Comparison of ENCODE assay signal across 26 mouse cellular contexts in genomic region chr5:30202221-30202620, GRCm38 (mm10). TPM values are rescaled to one million over a fixed set of nuclear protein-coding genes. Genes with fewer than 3 reads are reported as not detected.
DNase-seq lines count a peak whose midpoint lies in the region; ATAC-seq and TF ChIP-seq lines count a peak whose summit lies in the region.
"Had no signal": no experiment of that assay in that cellular context is flagged by ENCODE, and none has a peak within 500 bp of the region (broad histone marks: within the 10 kb centered on the region; RNA-seq: fewer than 3 reads in every experiment).

No protein-coding gene starts in this region.

- 76% methylated on average over 7 of the region's 7 CpGs for WGBS in heart, embryonic 16.5 days

- no peaks in the 10 kb centered on the region for H3K79me2 ChIP-seq in myocyte (ENCODE audit: control insufficient read depth, insufficient read depth)

- no peak overlapping the region for H3K4me3 ChIP-seq in heart, embryonic 16.5 days (ENCODE audit: low read length)
- no peak overlapping the region for H3K4me3 ChIP-seq in myocyte
- H3K4me3 ChIP-seq: embryonic facial prominence, embryonic 12.5 days; embryonic facial prominence, embryonic 15.5 days; forebrain, embryonic 12.5 days; heart, adult 2 months had no signal

- H3K4me1 ChIP-seq in heart, embryonic 16.5 days (ENCODE audit: control insufficient read depth, insufficient read depth, low read length) = 0 out of 2 replicates have a peak, but pooled peaks cover 2% of the 10 kb centered on the region
- H3K4me1 ChIP-seq: embryonic facial prominence, embryonic 12.5 days; embryonic facial prominence, embryonic 15.5 days; forebrain, embryonic 12.5 days had no signal

- no peaks in the 10 kb centered on the region for H3K27me3 ChIP-seq in heart, embryonic 16.5 days (ENCODE audit: control insufficient read depth, insufficient read depth, low read length)
- H3K27me3 ChIP-seq in myocyte (ENCODE audit: control insufficient read depth, insufficient read depth, insufficient read length) = no peaks in the 10 kb centered on the region
- H3K27me3 ChIP-seq: embryonic facial prominence, embryonic 12.5 days; embryonic facial prominence, embryonic 15.5 days; forebrain, embryonic 12.5 days had no signal

- H3ac ChIP-seq in myocyte (ENCODE audit: control insufficient read depth, insufficient read length) = no peak overlapping the region

- no peak for ATAC-seq in heart, embryonic 16.5 days (replicated peaks; ENCODE audit: extremely low read depth, insufficient read depth, low FRiP score)
- peak; percentile 38; the same call in 1 of the 2 replicates for ATAC-seq in granulocyte monocyte progenitor cell, adult 5-6 weeks (replicated peaks; ENCODE audit: poor library complexity, severe bottlenecking)
- ATAC-seq: activated CD4-positive, CD25-positive, alpha-beta regulatory T cell, adult 4 months; inflammation-experienced regulatory T-cells, adult 6 months; intestine, embryonic 16.5 days had no signal

- no peaks in the 10 kb centered on the region for H3K36me3 ChIP-seq in heart, embryonic 16.5 days (ENCODE audit: control insufficient read depth, insufficient read depth)
- H3K36me3 ChIP-seq in myocyte (ENCODE audit: control insufficient read depth, insufficient read depth) = no peaks in the 10 kb centered on the region
- H3K36me3 ChIP-seq: embryonic facial prominence, embryonic 12.5 days; embryonic facial prominence, embryonic 15.5 days; forebrain, embryonic 12.5 days had no signal

- TF ChIP-seq POLR2A in myocyte (IDR thresholded peaks at IDR 0.05; ENCODE audit: insufficient read length, low read depth) = no peak

- H3K27ac ChIP-seq in heart, embryonic 16.5 days (ENCODE audit: low read length) = peak overlapping the region; percentile 33; the same call in 1 of the 2 replicates
- H3K27ac ChIP-seq: embryonic facial prominence, embryonic 12.5 days; embryonic facial prominence, embryonic 15.5 days; forebrain, embryonic 12.5 days; heart, adult 2 months; hindbrain, embryonic 14.5 days; hindbrain, postnatal 0 days had no signal

- no peak overlapping the region for H3K4me2 ChIP-seq in heart, embryonic 16.5 days (ENCODE audit: low read depth, low read length)
- peak overlapping the region; percentile 3 for H3K4me2 ChIP-seq in myocyte (ENCODE audit: low read depth)
- H3K4me2 ChIP-seq: embryonic facial prominence, embryonic 12.5 days; embryonic facial prominence, embryonic 15.5 days; forebrain, embryonic 12.5 days; heart, embryonic 11.5 days; hindbrain, embryonic 14.5 days had no signal

- H3K9ac ChIP-seq in heart, embryonic 16.5 days (ENCODE audit: low read length) = no peak overlapping the region
- H3K9ac ChIP-seq: embryonic facial prominence, embryonic 12.5 days; embryonic facial prominence, embryonic 15.5 days; forebrain, embryonic 12.5 days; hindbrain, embryonic 14.5 days had no signal

- H3K9me3 ChIP-seq in heart, embryonic 16.5 days (replicated peaks; ENCODE audit: control insufficient read depth, low read length) = no peaks in the 10 kb centered on the region
- H3K9me3 ChIP-seq: embryonic facial prominence, embryonic 12.5 days; embryonic facial prominence, embryonic 15.5 days; forebrain, embryonic 12.5 days had no signal

- DNase-seq in heart, adult 8-10 months (ENCODE audit: low spot score) = no peak
- DNase-seq in A20 (ENCODE audit: low read depth, low spot score) = peak; percentile 61
- DNase-seq in MN1 (ENCODE audit: low spot score) = no peak
- DNase-seq in natural killer cell, adult 2 months (ENCODE audit: low spot score in 2 of 2) = no peak
- DNase-seq: cerebellum, adult 11 months; heart, adult 2 months had no signal

TF ChIP-seq in myocyte, 11 proteins besides CTCF, POLR2A, EP300 and RAD21:
- TF ChIP-seq MYOG (IDR thresholded peaks at IDR 0.05; ENCODE audit: control insufficient read depth in 1 of 3, insufficient read depth in 1 of 3, insufficient read length in 2 of 3, low read depth in 2 of 3) (no peak), TCF12 (IDR thresholded peaks at IDR 0.05; ENCODE audit: insufficient read depth, poor library complexity, severe bottlenecking) (no peak), SRF (IDR thresholded peaks at IDR 0.05; ENCODE audit: control insufficient read depth, insufficient read length, low read depth) (no peak), MAX (IDR thresholded peaks at IDR 0.05; ENCODE audit: low read depth) (no peak), MYOD1 (IDR thresholded peaks at IDR 0.05; ENCODE audit: control insufficient read depth in 1 of 3, insufficient read length in 2 of 3, low read depth in 2 of 3) (no peak), REST (IDR thresholded peaks at IDR 0.05; ENCODE audit: insufficient read depth, insufficient read length) (no peak), TCF3 (IDR thresholded peaks at IDR 0.05; ENCODE audit: insufficient read length, low read depth) (no peak), E2F4 (IDR thresholded peaks at IDR 0.05; ENCODE audit: insufficient read depth) (no peak), POLR2AphosphoS2 (IDR thresholded peaks at IDR 0.05; ENCODE audit: insufficient read length, low read depth) (no peak), CEBPB (IDR thresholded peaks at IDR 0.05; ENCODE audit: insufficient read depth, poor library complexity, severe bottlenecking) (no peak), USF1 (IDR thresholded peaks at IDR 0.05; ENCODE audit: low read depth) (no peak)

RNA-seq across cellular contexts. Expression of gene Adgrf3, which starts 3.3 kb away (rescaled TPM):
- 0.33 and 0.44 TPM in 2 replicates for polyA plus RNA-seq in heart, embryonic 16.5 days (2015; fragmentation: Nextera tagmentation; extraction: Ambion mirVana)
- total RNA-seq in heart, adult 8-10 months (2022) = under 1 TPM in 1 of 4 experiments, not detected in 3; 0.57 TPM
- total RNA-seq in granulocyte monocyte progenitor cell, adult 5-6 weeks (2014; fragmentation: Nextera tagmentation) = 0.30 TPM in 1 of 2 replicates, not detected in the other
- total RNA-seq in granulocyte monocyte progenitor cell, adult 5-6 weeks (2017) = not detected in 2 replicates
- 0.22 TPM for polyA plus RNA-seq in myocyte (2012; fragmentation: generic; extraction: Trizol)
- total RNA-seq: adrenal gland, adult 8-10 months; adrenal gland, postnatal 36 days; common myeloid progenitor, adult 5-6 weeks; gastrocnemius, adult 18-20 months; gastrocnemius, postnatal 14 days had no signal
- polyA plus RNA-seq: activated CD4-positive, CD25-positive, alpha-beta regulatory T cell, adult 4 months; cerebellum, adult 2 months; forebrain, embryonic 12.5 days; forebrain, embryonic 16.5 days; hindbrain, embryonic 11.5 days; hindbrain, embryonic 14.5 days; hindbrain, postnatal 0 days had no signal

RNA-seq across cellular contexts. Expression of gene Selenoi, which starts 30.2 kb away (rescaled TPM):
- 12.8 and 14.2 TPM in 2 replicates for polyA plus RNA-seq in heart, embryonic 16.5 days (2015; fragmentation: Nextera tagmentation; extraction: Ambion mirVana)
- 10 to 100 TPM; 14.0 to 18.9 (median 16.1) TPM for total RNA-seq in heart, adult 8-10 months (2022)
- 22.7 and 38.5 TPM in 2 replicates for total RNA-seq in granulocyte monocyte progenitor cell, adult 5-6 weeks (2014; fragmentation: Nextera tagmentation)
- total RNA-seq in granulocyte monocyte progenitor cell, adult 5-6 weeks (2017) = 48.1 and 61.2 TPM in 2 replicates
- 11.1 TPM for polyA plus RNA-seq in myocyte (2012; fragmentation: generic; extraction: Trizol)

RNA-seq across cellular contexts. Expression of gene Hadhb, which starts 47.2 kb away (rescaled TPM):
- 490 and 509 TPM in 2 replicates for polyA plus RNA-seq in heart, embryonic 16.5 days (2015; fragmentation: Nextera tagmentation; extraction: Ambion mirVana)
- total RNA-seq in heart, adult 8-10 months (2022) = 1,000 to 10,000 TPM; 2,312 to 2,801 (median 2,464) TPM
- total RNA-seq in granulocyte monocyte progenitor cell, adult 5-6 weeks (2014; fragmentation: Nextera tagmentation) = 108 and 135 TPM in 2 replicates
- total RNA-seq in granulocyte monocyte progenitor cell, adult 5-6 weeks (2017) = 79.1 and 83.8 TPM in 2 replicates
- 52.3 TPM for polyA plus RNA-seq in myocyte (2012; fragmentation: generic; extraction: Trizol)

RNA-seq across cellular contexts. Expression of gene Hadha, which starts 47.3 kb away (rescaled TPM):
- 349 and 361 TPM in 2 replicates for polyA plus RNA-seq in heart, embryonic 16.5 days (2015; fragmentation: Nextera tagmentation; extraction: Ambion mirVana)
- 1,000 to 10,000 TPM; 1,298 to 1,376 (median 1,346) TPM for total RNA-seq in heart, adult 8-10 months (2022)
- 91.8 and 97.8 TPM in 2 replicates for total RNA-seq in granulocyte monocyte progenitor cell, adult 5-6 weeks (2014; fragmentation: Nextera tagmentation)
- 128 and 147 TPM in 2 replicates for total RNA-seq in granulocyte monocyte progenitor cell, adult 5-6 weeks (2017)
- 119 TPM for polyA plus RNA-seq in myocyte (2012; fragmentation: generic; extraction: Trizol)

Comparison
In these comparisons a context has a peak if more than half of its experiments do, and no peak if none do; other contexts are left out.
1. RNA of gene Hadhb, which starts 47.2 kb away (total RNA-seq): 2,312 to 2,801 TPM in heart, adult 8-10 months; 79.1 to 135 TPM in granulocyte monocyte progenitor cell, adult 5-6 weeks; every median in the first group is over 10 times any median in the second.